Mouse (Mus musculus) layer of hippocampus, adult 2 months (tissue): ENCODE measurements at regions not wholly inside any gene's neighbourhood (a gene's known extent, or its start where the extent isn't known, plus 50 kb on each side); places are given as distances from the start of the nearest gene placed in this dataset.
"Not testable (repeated sequence)": the region's sequence is repeated elsewhere in the genome, so short reads cannot be mapped to it uniquely, and the experiment has no call there.

Experiments used
- DNase-seq, 2 experiments: peaks; one replicate each; pipeline ENCODE4 v3.0.0; 2022; ENCODE audit warnings: low spot score in 2 of 2
- H3K27ac ChIP-seq: fragments of 200-600 bp; 2 replicates; pipeline ENCODE4 v1.8.1; 2022
- H3K4me3 ChIP-seq: fragments of 200-600 bp; 2 replicates; pipeline ENCODE4 v1.8.1; 2022; ENCODE audit warnings: mild to moderate bottlenecking
- CTCF ChIP-seq: fragments of 200-600 bp; conservative IDR thresholded peaks from 2 replicates; pipeline ENCODE4 v1.8.1; 2022; ENCODE audit warnings: antibody characterized with exemption, mild to moderate bottlenecking, moderate library complexity

DNA sequence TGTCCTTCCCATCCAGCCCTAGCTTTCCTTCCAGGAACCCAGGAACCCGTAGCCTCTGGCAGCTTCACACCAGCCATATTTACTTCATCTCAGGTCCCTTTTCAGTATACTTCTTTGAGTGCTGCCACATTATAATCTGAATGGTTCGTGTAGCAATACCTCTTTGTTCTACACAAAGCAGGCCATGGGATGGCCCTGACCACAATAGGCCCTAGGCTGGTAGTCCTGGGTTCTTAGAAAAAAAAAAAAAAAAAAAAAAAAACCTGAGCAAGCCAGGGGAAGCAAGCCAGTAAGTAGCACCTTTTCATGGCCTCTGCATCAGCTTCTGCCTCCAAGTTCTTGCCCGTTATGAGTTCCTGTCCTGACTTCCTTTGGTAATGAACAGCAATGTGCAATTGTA lies 177.6 kb downstream of the Diras2 start:
- no peak for DNase-seq
- no peak overlapping the region for H3K4me3 ChIP-seq
- no peak overlapping the region for H3K27ac ChIP-seq
- TF ChIP-seq CTCF: no peak

DNA sequence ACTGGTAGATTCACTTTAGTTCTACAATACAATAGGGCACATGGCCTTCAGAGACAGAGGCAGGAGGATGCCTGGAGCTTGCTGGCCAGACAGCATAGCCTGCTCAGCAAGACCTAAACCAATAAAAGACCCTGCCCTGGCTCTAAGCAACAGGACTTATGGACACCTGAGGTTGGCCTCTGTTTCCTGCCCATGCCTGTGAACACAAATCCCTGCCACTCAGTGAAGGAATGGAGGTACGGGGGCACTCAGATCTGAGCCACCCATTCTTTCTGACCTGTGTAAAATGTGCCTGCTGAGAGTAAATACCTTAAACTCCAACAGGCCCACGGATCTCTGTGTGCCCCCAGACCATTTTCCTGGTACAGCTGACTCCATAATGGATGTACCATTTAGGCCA lies 177.1 kb downstream of the Diras2 start:
- TF ChIP-seq CTCF: no peak
- no peak for DNase-seq
- Histone ChIP-seq H3K27ac (no peak overlapping the region), H3K4me3 (no peak overlapping the region)

DNA sequence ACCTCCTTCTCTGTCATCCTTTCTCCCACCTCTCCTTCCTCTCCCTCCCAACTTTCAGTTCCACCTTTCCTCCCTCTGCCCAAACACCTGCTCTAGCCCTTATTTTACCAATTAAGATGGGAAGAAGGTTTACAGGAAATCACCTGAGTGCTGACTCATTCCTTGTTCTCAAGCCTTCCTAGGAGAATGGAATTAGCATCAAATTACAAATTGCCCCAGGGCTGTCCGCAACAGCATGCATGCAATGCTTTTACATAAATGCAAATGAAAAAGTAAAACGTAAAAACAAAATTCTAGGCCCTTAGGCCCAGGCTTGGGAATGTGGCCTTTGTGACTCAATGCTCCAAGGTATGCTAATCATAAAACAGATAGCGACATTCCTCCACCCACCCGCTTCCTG lies 175.2 kb downstream of the Diras2 start:
- not testable (repeated sequence) for H3K27ac ChIP-seq, DNase-seq, H3K4me3 ChIP-seq

DNA sequence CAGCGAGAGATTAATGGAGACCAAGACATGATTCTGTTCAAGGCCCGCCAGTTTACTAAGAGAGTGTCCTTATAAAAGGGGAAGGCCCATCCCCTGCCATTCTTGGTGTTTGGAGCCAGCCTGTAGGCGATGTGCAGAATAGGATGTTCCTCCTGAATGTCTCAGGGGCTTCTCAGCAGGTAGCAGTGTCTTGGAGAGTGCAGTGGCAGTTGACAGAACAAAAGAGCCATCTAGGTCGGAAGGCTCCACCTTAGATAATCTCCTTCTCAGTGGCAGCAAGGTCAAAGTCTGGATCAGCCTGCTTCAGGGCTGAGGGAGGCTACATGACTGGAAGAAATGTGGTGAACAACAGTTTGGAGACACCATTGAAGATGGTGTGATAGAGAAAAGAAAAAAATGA lies 171.7 kb downstream of the Diras2 start:
- not testable (repeated sequence) for H3K27ac ChIP-seq, H3K4me3 ChIP-seq, DNase-seq

DNA sequence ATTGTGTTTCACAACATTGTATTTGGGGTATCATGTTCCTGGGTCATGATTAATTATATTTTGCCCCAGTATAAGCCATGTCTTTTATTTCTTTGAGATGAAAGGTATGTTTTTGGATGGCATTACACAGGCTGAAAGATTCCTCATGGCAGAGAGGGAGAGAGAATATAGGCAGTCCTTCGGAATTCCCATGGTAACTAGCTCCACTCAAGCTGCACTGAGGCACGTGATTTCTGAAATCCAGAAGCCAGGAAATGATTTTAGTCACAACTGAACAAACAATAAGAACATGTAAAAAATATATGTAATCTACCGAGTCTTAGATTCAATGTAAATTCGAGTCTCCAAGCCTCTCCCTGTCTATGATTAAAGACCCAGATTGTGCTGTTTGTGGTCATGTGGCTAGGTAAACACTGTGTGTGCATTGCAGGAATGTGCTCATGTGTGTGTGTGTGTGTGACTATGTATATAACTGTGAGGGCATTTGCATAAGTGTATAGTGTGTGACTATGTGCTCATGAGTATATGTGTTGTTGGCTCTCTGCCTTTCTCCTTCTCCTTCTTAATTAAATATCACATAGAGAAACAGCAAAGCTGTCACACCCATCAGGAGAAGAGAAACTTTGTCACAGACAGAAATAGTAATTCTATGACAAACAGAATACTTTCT lies 169.8 kb downstream of the Diras2 start:
- H3K27ac ChIP-seq: no peak overlapping the region
- peak in 1 of 2 experiments; percentile 13 for DNase-seq
- no peak overlapping the region for H3K4me3 ChIP-seq
- no peak for TF ChIP-seq CTCF

DNA sequence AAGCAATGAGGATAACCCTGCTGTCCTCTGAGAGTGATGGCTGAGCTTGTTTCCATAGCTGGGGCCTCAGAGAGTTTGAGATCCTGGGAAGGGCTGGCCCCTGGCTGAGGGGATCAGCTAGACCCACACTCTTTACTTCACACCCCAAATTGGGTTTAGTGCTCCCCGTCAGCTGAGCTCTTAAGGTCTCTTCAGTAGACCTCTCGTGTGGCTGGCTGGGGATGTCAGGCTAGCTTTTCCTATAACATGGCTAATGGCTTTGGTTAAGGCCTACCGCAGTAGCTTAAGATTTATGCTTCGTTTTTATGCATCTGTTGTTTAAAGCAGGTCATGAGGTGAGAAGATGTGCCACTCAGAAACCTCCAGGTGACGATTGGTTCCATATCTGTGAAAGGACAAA lies 168.8 kb downstream of the Diras2 start:
- Histone ChIP-seq H3K27ac (no peak overlapping the region), H3K4me3 (no peak overlapping the region)
- DNase-seq: no peak
- TF ChIP-seq CTCF: no peak

DNA sequence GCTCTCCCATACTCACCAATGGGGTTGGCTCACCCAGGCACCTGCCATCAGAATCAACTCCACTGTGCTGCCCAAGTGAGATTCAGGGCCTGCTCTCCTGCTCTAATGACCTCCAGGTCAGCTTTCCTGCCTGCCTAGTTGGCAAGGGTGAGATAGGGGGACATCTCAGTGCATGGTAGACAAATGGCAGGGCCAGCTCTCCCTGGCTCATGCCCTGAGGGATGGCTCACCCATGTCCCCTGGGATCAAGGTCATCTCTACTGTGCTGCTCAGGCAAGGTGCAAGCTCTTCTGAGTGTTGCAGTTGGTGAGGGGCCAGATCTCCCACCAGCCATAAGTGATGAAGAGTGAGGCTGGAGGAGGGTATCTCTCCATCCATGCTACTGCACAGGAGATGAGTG lies 161.2 kb downstream of the Diras2 start:
- no peak overlapping the region for H3K4me3 ChIP-seq
- no peak for TF ChIP-seq CTCF
- H3K27ac ChIP-seq: no peak overlapping the region
- DNase-seq: no peak

DNA sequence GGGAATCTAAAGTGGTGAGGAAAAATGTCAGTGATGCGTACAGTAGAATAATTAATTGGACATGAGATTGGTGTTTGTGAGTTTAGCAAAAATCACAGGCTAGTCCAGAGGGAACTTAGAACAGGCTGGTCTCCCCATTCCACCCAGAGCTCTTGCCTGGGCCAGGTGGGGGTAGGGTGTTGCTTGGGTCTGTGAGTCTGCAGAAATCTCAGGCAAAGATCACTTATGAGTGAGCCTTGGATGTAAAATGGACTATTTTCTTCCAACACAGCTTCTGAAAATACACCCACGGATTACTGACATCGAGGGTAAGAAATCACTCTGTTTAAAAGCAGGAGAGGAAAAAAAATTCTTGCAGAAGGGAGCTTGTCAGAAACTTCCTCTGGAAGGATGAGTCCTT lies 159.1 kb downstream of the Diras2 start:
- TF ChIP-seq CTCF: no peak
- no peak overlapping the region for H3K4me3 ChIP-seq
- no peak overlapping the region for H3K27ac ChIP-seq
- no peak for DNase-seq

DNA sequence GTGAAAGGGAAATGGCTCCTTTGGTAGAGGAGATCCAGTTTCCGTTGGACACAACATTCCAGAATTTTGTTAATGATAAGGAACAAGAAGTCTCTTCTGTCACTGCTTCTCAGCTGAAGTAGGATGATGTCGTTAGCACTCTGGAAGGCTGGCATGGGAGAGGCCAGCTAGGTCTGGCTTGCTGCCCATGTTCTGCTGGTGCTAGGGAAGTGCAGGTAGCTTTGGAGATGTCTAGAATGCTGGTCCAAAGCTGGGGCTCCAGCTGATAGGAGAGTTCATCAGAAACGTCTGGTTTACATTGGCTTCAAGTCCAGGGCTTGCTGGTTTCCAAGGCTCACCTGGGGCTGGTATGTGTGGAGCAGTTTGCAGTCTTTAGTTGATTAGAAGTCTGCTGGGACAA lies 156.3 kb downstream of the Diras2 start:
- H3K4me3 ChIP-seq: no peak overlapping the region
- DNase-seq: no peak
- TF ChIP-seq CTCF: no peak
- H3K27ac ChIP-seq: no peak overlapping the region

DNA sequence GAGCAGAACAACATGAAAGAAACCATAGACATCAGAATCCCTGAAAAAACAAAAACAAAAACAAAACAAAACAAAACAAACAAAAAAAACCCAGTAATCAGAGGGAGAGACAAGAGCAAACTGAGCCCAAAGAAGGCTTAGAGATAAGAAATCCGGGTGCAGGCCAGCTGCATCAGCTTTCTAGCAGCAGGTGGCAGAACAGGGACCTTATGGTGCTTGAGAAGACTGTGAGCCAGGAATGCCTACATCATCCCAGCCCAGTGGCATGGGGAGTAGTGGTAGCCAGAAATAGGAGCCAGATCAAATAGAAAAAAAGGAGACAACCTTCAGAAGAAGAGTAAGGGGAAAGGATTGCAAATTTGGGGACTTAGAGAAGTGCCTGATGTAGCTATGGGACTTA lies 152.8 kb downstream of the Diras2 start:
- TF ChIP-seq CTCF: peak; percentile 33; the same call in 1 of the 2 replicates
- Histone ChIP-seq H3K4me3 (no peak overlapping the region), H3K27ac (peak overlapping the region; percentile 67)
- DNase-seq: peak; percentile 30 to 35

DNA sequence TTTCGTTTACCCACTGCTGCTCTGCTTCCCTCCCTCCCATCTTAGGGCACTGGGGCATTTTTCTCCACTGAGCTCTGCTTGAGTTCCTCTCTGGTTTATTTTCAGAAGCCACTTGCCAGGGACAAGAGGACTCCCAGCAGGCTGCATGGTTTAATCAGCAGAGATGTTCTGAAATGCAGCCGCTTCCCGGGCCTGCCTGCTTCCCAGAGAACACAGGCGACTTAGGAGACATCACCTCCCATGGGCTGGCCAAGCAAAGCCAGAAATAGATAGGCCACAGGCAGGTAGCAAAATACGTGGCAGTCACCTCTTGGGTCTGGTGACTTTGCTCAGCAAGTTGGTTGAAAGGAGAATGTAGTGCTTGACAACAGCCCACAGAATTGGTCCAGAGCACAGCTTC lies 141.8 kb downstream of the Diras2 start:
- Histone ChIP-seq H3K4me3 (no peak overlapping the region), H3K27ac (no peak overlapping the region)
- no peak for DNase-seq
- TF ChIP-seq CTCF: no peak

DNA sequence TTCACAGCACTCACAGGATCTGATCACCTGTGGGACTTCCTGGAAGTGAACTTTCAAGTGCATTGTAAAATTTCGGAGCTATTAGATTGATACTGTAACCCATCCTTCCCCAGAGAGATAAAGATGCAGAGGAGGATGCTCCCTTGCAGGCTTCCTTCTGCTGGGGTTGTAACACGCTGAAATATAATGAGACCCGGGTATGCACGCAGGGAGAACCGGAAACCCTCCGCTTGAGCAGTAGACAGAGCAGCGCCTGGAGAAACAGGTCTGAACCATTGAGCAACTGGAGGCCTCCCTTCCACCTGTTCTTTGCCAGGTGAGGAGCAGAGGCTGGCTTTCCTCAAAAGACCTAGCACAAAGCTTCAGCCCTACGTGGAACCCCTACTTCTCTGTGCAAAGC lies 135.3 kb downstream of the Diras2 start:
- no peak for TF ChIP-seq CTCF
- H3K27ac ChIP-seq: no peak overlapping the region
- no peak for DNase-seq
- H3K4me3 ChIP-seq: no peak overlapping the region

DNA sequence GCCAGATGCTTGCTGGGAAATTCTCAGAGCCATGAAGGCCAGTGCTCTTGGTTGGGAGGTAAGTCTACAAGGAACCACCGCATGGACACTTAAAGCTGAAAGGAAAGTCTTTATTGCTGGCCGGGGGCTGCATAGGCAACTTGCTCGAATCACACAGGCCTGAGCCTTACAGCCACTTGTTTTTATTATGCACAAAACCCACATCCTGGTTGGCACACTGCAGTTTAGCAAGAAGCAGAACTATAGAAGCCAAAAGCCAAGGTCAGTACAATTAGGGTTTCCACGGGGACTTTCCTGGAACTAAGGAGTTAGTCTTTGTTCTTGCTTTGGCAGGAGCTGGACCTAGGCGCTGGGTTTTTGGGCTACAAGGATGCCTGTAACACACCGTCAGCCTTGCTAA lies 132.7 kb downstream of the Diras2 start:
- TF ChIP-seq CTCF: no peak
- Histone ChIP-seq H3K27ac (no peak overlapping the region), H3K4me3 (no peak overlapping the region)
- DNase-seq: no peak

DNA sequence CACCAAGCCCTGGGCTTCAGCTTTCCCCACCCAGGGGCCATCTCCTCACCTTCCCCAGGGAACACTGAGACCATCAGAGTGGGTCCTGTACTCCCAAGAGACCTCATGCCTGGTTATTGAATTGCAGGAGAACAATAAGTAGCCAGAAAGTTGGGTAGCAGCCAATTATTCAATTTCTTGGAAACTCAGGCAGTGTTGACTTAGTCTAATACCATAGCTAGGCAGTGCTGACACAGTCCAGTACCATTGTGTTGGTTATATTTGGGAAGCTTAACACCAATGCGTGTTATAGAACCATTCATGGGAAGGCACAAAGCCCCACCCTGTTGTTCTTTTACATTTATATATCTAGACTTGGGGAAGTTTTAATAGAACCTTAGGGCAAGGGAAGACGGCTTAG lies 131.9 kb downstream of the Diras2 start:
- no peak for DNase-seq
- no peak for TF ChIP-seq CTCF
- Histone ChIP-seq H3K4me3 (no peak overlapping the region), H3K27ac (no peak overlapping the region)

DNA sequence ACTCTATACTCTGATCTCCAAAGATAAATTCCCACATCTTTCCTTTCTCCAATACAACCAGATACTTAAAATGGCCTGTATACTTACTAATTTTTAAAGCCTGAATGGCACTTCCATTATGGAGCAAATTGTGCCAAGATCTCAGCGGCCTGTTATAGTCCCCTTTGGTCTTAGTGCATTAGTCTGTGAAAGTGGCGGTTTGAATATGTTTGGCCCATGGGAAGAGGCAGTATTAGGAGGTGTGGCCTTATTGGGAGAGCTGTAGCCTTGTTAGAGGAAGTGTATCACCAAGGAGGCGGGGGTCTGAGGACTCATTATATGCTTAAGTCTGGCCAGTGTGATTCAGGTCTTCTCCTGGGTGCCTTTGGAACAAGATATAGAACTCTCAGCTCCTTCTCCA lies 127.3 kb downstream of the Diras2 start:
- DNase-seq: no peak
- no peak overlapping the region for H3K4me3 ChIP-seq
- no peak overlapping the region for H3K27ac ChIP-seq
- TF ChIP-seq CTCF: no peak
